Mouse (Mus musculus) kidney, adult 11 months (tissue): ENCODE results near the gene Mrpl45.

ENCODE experiments used
- DNase-seq: peaks from one replicate; pipeline ENCODE4 v3.0.0; 2022

The Mrpl45 gene

GRCm38 (mm10) chr11:97336238-97336637, 20.7 kb downstream of the Mrpl45 start:
- no peak for DNase-seq

- DNase-seq, result no peak
These were observed 21.3 kb downstream of the Mrpl45 start for GRCm38 (mm10) chr11:97336751-97337345.

- DNase-seq, result peak; percentile 60
These were observed 21.8 kb downstream of the Mrpl45 start for GRCm38 (mm10) chr11:97337363-97337762.

GRCm38 (mm10) chr11:97338302-97338976, 22.9 kb downstream of the Mrpl45 start:
- no peak for DNase-seq

- peak; percentile 67 for DNase-seq
These were observed 23.4 kb downstream of the Mrpl45 start for GRCm38 (mm10) chr11:97338977-97339315.

GRCm38 (mm10) chr11:97343175-97343574, 27.7 kb downstream of the Mrpl45 start:
- DNase-seq, result no peak

- DNase-seq, result no peak
These were observed 28.1 kb downstream of the Mrpl45 start for GRCm38 (mm10) chr11:97343619-97344018.

GRCm38 (mm10) chr11:97345446-97345845, 29.9 kb downstream of the Mrpl45 start:
- no peak for DNase-seq

- DNase-seq, result no peak
These were observed 30.9 kb downstream of the Mrpl45 start for GRCm38 (mm10) chr11:97346383-97346782.

- no peak for DNase-seq
These were observed 31.8 kb downstream of the Mrpl45 start for GRCm38 (mm10) chr11:97347291-97347690.

- DNase-seq, result peak; percentile 81
These were observed 34.5 kb downstream of the Mrpl45 start for GRCm38 (mm10) chr11:97350035-97350434.

- no peak for DNase-seq
These were observed 36.6 kb downstream of the Mrpl45 start, which contains the start of gene Gpr179 for GRCm38 (mm10) chr11:97352027-97352684. Gpr179 (minus strand) TSS chr11:97352077.

GRCm38 (mm10) chr11:97352935-97353597, 37.5 kb downstream of the Mrpl45 start:
- DNase-seq, result no peak

- DNase-seq, result no peak
These were observed 39.1 kb downstream of the Mrpl45 start for GRCm38 (mm10) chr11:97354646-97355045.

GRCm38 (mm10) chr11:97355247-97355646, 39.7 kb downstream of the Mrpl45 start:
- DNase-seq, result no peak

- peak; percentile 61 for DNase-seq
These were observed 42.1 kb downstream of the Mrpl45 start for GRCm38 (mm10) chr11:97357663-97358062.

GRCm38 (mm10) chr11:97361948-97362648, 46.6 kb downstream of the Mrpl45 start, which contains the start of gene Socs7:
Socs7 (plus strand) TSS chr11:97362551.
- DNase-seq, result peak; percentile 90

- DNase-seq, result no peak
These were observed 47.1 kb downstream of the Mrpl45 start for GRCm38 (mm10) chr11:97362649-97362942.

- DNase-seq, result no peak
These were observed 47.6 kb downstream of the Mrpl45 start for GRCm38 (mm10) chr11:97362943-97363643.

GRCm38 (mm10) chr11:97363644-97363995, 48.1 kb downstream of the Mrpl45 start:
- no peak for DNase-seq

- DNase-seq, result no peak
These were observed 50.0 kb downstream of the Mrpl45 start for GRCm38 (mm10) chr11:97365556-97365955.

GRCm38 (mm10) chr11:97368501-97368900, 53.0 kb downstream of the Mrpl45 start:
- DNase-seq, result no peak
